Mouse (Mus musculus) neutrophil, adult 59 days (primary cell): ENCODE measurements around the gene Mmaa. TPM values are rescaled to one million over a fixed set of nuclear protein-coding genes. Genes with fewer than 3 reads are reported as not detected.

Experiments
- total RNA-seq, 2 experiments: library from RNA; stranded (reverse); gene quantifications; 1 replicate in 1 of 2; 2 replicates in 1 of 2; pipeline ENCODE4 v1.2.4; 2023

Mmaa gene
- total RNA-seq, result 1 to 10 TPM; 4.2 to 6.0 TPM

DNA sequence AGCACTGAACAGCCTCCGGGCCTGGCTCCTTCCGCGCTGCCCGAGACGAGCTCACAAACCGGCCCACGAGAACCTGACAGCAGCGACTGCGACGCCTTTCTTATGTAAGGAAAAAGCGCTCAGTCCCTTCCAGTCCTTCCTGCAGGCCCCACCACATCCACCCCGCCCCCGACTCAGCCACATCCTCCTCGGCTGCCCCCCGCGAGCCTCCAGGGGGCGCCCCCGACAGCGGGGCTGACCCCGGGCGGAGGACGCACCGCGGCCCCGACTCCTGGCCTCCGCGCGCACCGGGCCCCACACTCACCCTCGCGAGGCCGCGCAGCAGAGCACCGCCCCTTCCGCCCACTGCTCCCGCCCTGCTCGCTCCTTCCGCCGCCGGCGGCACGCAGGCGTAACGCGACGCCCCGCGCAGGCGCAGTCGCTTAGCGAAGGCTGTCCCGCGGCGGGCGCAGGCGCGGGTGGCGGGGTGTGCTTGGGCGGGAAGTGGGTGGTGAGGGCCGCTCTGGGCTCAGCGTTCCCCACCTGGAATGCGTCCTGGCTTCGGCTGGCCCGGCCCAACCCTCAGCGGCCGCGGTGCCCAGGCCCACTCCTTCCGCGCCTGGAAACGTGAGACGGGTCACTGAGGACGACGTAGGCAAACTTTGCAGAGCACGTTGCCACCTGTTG, at the start of gene Mmaa:
TSS of gene Mmaa (minus strand) at position 328 of the 666 bp plus-strand sequence.

DNA sequence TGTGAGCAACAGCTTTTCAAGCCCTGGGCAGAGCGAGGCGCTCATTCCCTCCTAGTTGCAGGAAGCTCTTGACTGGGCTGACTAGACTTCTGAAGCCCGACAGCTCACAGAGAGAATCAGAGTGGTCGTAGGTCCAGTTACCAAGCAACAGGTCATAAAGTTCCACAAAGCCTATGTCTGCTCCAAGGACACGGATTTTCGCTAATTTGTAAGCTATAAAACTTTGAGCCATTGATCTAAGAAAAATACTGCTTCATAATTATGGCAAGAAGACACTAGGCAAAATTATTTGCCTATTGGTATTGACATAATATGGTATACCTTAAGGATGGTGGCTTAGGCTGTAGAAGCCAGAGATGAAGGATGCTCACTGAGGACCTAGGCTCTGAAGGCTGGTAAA, 46.3 kb downstream of the Mmaa start, which contains the start of gene 1700011L22Rik:
TSS of gene 1700011L22Rik (minus strand) at position 101 of the 400 bp plus-strand sequence.

Other genes with a start within 250 kb of the Mmaa start
- not detected for gene 1700011L22Rik, start 46.4 kb downstream of the Mmaa start, total RNA-seq
- gene Smad1, start 104.6 kb upstream of the Mmaa start, total RNA-seq, result 1 to 10 TPM; 7.5 to 8.8 TPM